Mouse (Mus musculus) thymus, postnatal 25 days (tissue): ENCODE measurements around the gene Irx6.

ENCODE experiments used
- DNase-seq: peaks from one replicate; pipeline ENCODE4 v3.0.0; 2022

Irx6 gene

GRCm38 (mm10) chr8:92674244-92675128, at the start of gene Irx6:
Gene Irx6, plus strand, starts transcription at chr8:92674288.
- DNase-seq = no peak

DNA sequence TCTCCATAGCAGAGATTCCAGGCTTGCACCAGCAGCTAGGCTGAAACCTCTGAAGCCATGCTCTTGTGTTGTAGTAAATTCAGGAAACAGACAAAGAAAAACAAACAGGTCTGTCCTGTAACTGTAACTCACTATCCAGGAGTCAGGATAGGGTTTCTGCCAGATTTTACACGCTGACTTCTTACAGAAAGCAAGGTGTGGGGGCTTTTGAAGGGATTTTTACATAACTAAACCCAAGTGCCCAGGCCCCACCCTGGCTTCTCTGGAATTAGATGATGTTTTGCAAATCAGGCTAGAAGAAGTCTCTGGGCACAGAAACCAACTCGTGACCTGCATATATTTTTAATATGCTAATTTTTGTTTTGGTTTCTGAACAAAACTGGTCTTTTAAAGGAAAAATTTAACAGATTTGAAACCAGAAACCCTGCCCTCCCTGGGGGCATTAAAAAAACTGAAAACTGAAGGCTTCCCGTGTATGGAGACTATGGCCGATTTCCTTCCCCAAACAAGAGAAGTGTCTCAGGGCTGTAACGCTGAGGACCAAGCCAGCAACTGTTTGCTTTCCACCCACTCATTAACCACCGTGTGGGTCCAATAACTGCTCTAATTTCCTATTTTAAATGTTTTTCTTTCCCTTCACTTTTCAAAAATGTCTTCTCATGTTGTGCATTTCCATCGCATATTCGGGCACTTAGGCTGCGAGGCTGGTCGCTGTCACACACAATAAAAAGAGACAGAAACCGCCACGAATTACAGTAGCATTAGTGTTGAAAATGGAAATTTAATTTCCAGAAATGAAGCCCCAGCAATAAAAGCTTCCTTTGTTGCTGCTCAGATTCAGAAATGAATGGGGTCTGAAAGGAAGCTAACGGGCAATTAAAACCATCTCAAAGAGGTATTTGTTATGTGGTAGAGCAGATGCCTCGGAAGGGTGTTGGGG, 45.1 kb upstream of the Irx6 start:
- no peak for DNase-seq

GRCm38 (mm10) chr8:92633199-92633598, 40.9 kb upstream of the Irx6 start:
- DNase-seq = no peak

GRCm38 (mm10) chr8:92640820-92641219, 33.3 kb upstream of the Irx6 start:
- DNase-seq = no peak

DNA sequence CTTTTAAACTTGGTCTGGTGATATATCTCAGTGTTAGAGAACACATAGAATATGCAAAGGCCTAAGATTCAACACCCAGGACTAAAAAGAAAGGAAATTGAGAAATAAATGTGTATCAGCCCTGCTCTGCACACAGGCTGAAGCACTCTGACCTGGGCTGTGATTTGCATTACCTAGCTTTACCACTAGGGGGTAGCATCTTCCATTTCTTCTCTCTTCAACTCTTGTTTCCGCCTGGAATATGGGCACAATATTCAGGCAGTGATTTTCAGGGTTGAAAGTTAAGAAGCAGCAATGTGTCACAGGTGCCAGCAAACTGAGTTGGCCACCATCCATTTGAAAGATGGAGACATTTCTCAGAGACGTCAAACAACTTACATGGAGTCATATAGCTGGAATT, 27.5 kb upstream of the Irx6 start:
- DNase-seq = peak; percentile 5

DNA sequence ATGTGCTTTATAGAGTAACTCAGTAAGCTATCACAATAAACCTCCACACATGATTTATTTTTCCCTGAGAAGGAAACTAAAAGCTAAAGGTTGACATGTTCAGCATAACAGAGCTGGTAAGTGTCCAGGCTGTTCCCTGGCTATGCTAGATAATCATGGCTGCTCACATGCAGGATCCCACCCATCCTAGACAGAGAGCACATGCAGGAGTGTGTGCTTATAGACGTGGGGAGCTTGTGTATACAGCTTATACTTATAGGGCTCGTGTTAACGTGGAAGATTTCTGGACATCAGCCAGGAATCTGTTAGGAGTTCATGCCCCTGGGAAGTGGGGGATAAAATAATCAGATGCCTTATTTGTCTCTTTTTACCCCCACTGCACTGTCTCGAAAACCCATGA, 9.9 kb upstream of the Irx6 start:
- DNase-seq = no peak

DNA sequence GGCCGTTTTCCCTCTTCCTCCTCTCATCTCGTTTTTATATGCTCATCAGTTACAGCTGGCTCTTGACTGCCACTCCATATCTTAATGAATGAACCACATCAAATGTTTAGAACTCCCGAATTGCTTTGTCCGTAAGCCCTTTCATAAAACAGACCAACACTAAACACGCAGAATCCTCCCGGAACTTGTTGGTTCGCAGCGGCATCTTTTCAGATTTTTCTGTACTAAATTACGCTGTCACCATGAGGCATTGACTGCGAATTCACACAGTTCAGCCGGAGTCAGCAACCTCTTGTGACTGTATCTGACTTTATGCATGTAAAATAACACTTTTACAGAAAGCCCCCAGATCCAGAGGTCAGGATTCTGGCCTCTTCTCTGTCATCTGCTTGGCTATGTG, 3.9 kb upstream of the Irx6 start:
- DNase-seq = no peak

GRCm38 (mm10) chr8:92670656-92671195, 3.4 kb upstream of the Irx6 start:
- no peak for DNase-seq

DNA sequence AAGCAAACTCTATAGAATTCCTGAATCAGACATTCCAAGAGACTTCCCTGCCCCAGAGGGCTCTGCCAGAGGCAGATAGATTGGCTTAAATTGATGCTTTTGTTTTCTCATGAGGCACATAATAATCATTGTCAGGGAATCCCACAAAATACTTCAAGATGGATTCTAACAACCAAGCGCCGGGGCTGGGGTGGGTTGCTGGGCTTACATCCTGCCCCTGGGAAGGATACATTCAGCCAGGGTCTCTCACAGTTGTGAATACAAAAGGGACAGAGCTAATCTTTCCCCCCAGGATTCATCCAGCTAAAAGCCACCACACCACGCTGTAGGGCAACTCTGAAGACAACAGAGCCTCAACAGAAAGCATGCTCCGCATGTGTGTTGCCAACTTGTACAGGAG, 2.2 kb upstream of the Irx6 start:
- DNase-seq = no peak

GRCm38 (mm10) chr8:92673101-92673500, 987 bp upstream of the Irx6 start:
- DNase-seq = no peak

DNA sequence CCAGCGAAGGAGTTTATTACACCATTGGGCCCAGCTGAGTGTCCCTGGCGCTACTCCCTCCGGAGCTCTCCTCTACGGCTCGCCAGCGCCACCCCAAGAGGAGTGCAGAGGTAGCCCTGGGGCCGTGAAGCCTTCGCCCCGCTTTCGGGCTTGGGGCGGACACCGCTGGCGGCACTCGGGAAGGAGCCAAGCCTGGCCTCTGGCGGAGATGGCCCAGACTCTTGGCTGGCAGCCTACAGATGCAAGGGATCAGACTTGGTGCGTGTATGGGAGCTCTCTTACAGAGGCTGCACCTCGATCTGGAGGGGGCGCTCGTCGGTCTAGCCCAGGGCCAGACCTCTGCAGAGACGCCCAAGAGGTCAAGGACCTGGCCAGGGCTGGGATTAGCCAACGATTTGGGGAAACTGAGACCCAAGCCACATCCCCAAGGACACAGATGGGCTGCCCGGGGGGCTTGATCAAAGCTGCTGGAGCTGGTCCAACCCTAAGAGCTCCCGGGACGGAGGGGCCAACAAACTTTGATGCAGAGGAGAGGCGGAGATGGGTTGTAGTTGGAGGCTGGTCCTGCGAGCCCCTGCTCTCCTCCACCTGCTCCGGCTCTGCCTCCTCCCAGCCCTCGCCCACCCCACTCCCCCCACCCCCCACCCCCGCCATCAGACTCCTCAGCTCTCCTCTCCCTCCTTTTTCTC, 389 bp upstream of the Irx6 start:
- DNase-seq = no peak

DNA sequence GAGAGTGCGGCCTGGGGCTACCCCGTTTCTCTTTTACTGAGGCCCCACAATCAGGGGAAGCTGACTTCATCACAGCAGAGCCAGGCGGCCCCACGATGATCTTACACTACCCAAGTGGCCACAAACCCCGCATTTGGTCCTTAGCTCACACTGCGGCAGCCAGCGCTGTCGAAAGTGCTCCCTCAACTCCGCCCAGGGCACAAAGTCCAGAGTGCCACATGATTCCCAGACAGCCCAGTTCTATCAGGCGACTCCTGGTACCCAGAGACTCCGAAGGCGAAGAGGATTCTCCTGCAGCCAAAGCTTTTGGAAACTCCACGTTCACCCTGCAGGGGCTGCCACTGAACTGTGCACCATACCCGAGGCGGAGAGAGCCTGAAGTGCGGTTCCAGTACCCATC, 4.3 kb downstream of the Irx6 start:
- DNase-seq = no peak

GRCm38 (mm10) chr8:92697361-92697760, 23.3 kb downstream of the Irx6 start:
- no peak for DNase-seq

DNA sequence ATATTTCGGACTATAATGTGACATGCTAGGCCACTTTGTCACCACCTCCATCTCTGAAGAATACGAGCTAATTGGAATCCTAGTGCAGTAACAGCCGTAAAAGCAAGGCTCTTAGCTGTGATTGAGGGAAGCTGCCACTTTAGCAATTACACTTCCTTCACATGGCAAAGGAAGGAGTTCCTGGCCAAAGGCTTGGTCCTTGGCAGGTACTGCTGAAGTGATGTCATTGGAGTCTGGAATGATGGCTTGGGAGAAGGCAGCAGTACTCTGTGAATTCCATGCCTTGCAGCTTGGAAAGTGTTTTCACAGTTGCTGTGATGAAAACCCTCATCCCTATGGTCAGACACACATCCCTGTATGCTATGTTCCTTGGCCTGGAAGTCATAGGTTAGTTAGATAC, 24.3 kb downstream of the Irx6 start:
- no peak for DNase-seq

DNA sequence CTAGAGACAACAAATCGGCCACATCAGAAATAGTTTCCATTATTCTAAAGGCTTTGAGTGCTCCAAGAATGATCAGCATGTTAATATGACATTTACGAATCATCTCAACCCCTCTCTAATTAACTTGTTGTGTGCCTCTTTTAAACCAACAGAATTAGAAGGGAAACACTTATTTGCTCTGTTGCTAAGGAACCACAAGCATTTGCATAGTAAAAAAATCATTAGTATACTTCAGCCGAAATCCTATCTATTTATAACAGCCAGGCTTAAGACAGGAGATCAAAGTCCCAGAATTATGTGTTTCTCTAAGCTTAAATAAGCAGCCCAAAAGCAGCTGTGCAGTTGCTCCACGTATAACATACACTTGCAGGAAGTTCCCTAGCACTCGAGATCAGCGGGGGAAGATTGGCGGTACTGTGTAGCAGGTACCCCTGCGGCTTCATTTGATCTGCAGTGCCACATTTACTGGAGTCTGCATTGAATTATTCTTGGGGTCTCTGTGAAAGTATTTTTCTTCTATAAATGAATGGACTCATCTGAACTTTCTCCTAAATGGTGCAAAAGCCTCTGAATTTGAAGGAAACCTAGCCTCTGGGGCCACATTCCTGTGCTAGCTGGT, 25.9 kb downstream of the Irx6 start:
- DNase-seq = no peak

- DNase-seq = no peak
Measured at GRCm38 (mm10) chr8:92703375-92703774, 29.3 kb downstream of the Irx6 start.

DNA sequence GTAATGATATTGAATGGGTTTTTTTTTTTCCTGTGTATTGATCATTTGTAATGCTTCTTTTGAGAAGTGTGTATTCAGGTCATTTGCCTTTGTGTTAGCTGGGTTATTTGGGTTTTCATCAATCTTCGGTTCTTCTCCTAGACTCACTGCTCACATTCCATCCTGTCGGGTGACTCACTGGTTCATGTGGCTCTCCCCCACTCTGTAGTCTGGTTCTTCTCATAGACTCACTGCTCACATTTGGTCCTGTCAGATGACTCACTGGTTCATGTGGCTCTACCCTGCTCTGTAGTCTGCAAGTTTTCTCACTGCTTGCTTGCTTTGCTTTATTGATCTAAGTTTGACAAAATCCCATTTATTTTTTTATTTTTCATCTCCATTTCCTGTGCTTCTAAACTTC, 32.2 kb downstream of the Irx6 start:
- no peak for DNase-seq

DNA sequence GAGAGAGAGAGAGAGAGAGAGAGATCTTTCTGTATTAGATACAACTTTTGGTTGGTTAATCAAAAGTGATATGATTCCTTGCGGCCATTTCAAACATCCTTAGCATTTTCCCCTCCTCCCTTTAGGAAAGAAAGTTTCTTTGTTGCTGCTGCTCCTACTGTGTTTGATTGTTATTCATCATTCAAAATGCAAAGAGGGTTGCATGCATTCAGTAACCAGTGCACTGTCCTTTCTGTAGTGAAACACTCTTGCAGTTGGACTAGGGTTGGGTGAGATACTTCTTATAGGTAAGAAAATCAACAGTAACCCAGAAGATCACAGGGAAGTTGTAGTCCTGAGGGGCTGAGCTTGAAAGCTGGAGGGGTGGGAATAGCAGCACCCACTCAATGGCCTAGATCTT, 39.2 kb downstream of the Irx6 start:
- no peak for DNase-seq

GRCm38 (mm10) chr8:92717418-92717817, 43.3 kb downstream of the Irx6 start:
- no peak for DNase-seq

DNA sequence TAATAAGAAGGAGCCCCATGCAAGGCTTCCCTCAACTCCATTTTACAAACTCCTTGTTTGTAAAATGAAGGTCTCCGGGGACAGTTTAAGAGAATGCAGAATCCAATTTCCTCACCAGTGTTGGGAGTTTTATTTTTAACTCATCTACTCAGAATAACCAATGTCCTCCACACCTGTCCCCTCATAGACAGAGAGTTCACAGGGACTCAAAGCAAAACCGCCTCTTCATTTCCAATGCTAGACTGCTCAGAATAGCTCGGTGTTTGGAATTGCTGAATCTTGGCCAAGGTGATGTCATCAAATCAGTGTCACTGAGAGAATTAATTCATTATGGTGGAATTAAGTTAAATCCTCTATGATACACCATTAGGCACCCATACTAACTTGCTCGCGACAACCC, 44.0 kb downstream of the Irx6 start:
- no peak for DNase-seq

DNA sequence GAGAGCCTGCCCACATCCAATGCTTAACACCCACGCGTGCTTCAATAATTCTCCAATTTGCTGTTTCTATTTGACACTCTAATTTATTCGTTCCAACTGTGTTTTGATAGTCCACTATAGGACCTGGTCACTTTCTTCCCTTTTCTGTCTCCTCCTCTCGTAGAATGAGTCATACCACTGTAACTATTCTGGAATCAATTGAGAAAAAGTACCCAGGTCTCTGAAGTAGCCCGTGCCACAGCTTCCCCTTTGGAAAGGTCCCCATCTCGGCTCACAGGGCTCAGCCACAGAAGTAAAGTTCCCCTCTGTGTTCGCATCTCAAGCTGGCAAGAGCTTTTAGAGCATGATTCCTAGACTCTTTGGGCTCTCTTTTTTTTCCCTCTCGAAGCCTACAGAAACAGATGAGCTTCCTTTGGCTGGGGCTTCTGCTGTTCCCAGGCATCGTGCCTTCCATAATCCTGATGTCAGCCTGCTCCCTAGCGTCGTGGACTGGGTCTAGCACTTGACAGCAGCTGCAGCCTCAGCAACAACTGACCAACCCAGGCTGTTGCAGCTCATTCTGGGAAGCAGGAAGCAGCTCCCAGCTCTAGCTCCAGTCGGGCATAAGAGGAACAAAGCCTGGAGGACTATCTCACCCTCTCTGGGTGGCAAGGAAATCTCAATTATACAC, 47.3 kb downstream of the Irx6 start:
- no peak for DNase-seq

DNA sequence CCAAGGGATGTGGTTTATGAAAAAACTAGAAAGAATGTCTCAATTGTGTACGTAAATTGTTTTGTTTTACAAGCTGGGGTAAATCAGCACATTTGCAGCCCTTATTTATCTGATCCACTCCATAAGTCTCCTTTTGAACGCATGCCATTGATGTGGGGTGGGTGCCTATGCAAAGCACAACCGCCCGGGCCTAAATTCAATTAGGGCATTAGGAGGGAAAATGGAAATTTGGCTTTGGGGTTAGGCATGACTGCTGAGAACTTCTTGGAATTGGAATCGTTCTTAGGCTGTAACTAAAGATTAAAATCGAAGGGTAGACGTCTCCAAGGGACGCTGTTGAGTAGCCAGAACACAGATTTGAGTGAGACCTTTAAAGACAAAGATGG, 47.8 kb downstream of the Irx6 start:
- no peak for DNase-seq
